Mouse (Mus musculus) liver, embryonic 14.5 days (tissue): ENCODE results near the gene Arfip1. TPM values are rescaled to one million over a fixed set of nuclear protein-coding genes. Genes with fewer than 3 reads are reported as not detected.

Experiments used
- ATAC-seq: fragments of 200-750 bp; cut with Nextera tagmentation; 2 replicates; pipeline ENCODE4 v1.8.0; 2017; ENCODE audit warnings: moderate number of reproducible peaks, mild to moderate bottlenecking, moderate library complexity; ENCODE audit not compliant: insufficient read depth
- DNase-seq, 3 experiments: peaks; one replicate each; pipeline ENCODE4 v3.0.0-alpha.2; 2012 to 2013; ENCODE audit warnings: low read depth in 3 of 3, low spot score in 3 of 3
- H3K27ac ChIP-seq: fragments of 300-500 bp; sonication (generic); 2 replicates; pipeline ENCODE4 v1.5.1; 2014; ENCODE audit warnings: moderate library complexity, mild to moderate bottlenecking, control low read depth, inconsistent platforms
- H3K27me3 ChIP-seq: fragments of 300-500 bp; sonication (generic); 2 replicates; pipeline ENCODE4 v1.6.1; 2014; ENCODE audit warnings: mild to moderate bottlenecking, low read length, moderate library complexity; ENCODE audit not compliant: control insufficient read depth, insufficient read depth
- H3K36me3 ChIP-seq: fragments of 300-500 bp; sonication (generic); replicated peaks from 2 replicates; pipeline ENCODE4 v1.6.1; 2014; ENCODE audit warnings: low read depth; ENCODE audit not compliant: control insufficient read depth, insufficient read depth
- H3K4me1 ChIP-seq, 2 experiments: fragments of 200-500 bp in 1 of 2; fragments of 300-500 bp in 1 of 2; sonication (generic) in 1 of 2; replicated peaks; 2 replicates each; pipeline ENCODE4 v1.6.1; 2012 to 2014; ENCODE audit warnings: antibody characterized with exemption in 1 of 2, inconsistent platforms in 1 of 2, low read length in 1 of 2; ENCODE audit not compliant: control insufficient read depth in 2 of 2, insufficient read depth in 2 of 2
- H3K4me2 ChIP-seq: fragments of 300-500 bp; sonication (generic); 2 replicates; pipeline ENCODE4 v1.6.1; 2014; ENCODE audit warnings: low read depth, mild to moderate bottlenecking, control low read depth, moderate library complexity
- H3K4me3 ChIP-seq, 2 experiments: fragments of 200-500 bp in 1 of 2; fragments of 300-500 bp in 1 of 2; sonication (generic) in 1 of 2; 2 replicates each; pipeline ENCODE4 v1.5.1; 2012 to 2014; ENCODE audit warnings: low read depth in 2 of 2, low read length in 2 of 2, mild to moderate bottlenecking in 2 of 2, control low read depth in 1 of 2, inconsistent platforms in 1 of 2, moderate library complexity in 1 of 2; ENCODE audit not compliant: insufficient read depth in 1 of 2
- H3K9ac ChIP-seq: fragments of 300-500 bp; sonication (generic); replicated peaks from 2 replicates; pipeline ENCODE4 v1.6.1; 2014; ENCODE audit warnings: mild to moderate bottlenecking, control low read depth, moderate library complexity
- H3K9me3 ChIP-seq: fragments of 300-500 bp; sonication (generic); 2 replicates; pipeline ENCODE4 v1.6.1; 2016; ENCODE audit warnings: low read length, mixed read lengths; ENCODE audit not compliant: control insufficient read depth
- CTCF ChIP-seq: IDR thresholded peaks from 2 replicates; pipeline ENCODE4 v1.5.1; 2016; ENCODE audit warnings: antibody characterized with exemption, low read depth, control low read depth
- EP300 ChIP-seq: IDR thresholded peaks from 2 replicates; pipeline ENCODE4 v1.6.1; 2016; ENCODE audit warnings: antibody characterized with exemption, low read depth
- WGBS: fragments of 180-500 bp; shearing (Covaris S2); extraction: QIAGEN DNeasy Blood & Tissue Kit; methylation state at CpG from one replicate; pipeline ENCODE4 v1.1.7; 2014; ENCODE audit not compliant: insufficient replicate concordance; 5-methylcytosine and 5-hydroxymethylcytosine counted together
- polyA plus RNA-seq, 2 experiments: library from polyadenylated mRNA; depleted of rRNA in 1 of 2; stranded (reverse) in 1 of 2; unstranded in 1 of 2; fragments of >200 nt; fragmentation: Nextera tagmentation in 1 of 2; extraction: Ambion mirVana in 1 of 2; gene quantifications; 2 replicates each; pipeline versions ENCODE4 v1.2.1 to v1.2.3; 2012 to 2014

Gene Arfip1
- polyA plus RNA-seq, 2 experiments, result 5.3 to 12.0 TPM

DNA sequence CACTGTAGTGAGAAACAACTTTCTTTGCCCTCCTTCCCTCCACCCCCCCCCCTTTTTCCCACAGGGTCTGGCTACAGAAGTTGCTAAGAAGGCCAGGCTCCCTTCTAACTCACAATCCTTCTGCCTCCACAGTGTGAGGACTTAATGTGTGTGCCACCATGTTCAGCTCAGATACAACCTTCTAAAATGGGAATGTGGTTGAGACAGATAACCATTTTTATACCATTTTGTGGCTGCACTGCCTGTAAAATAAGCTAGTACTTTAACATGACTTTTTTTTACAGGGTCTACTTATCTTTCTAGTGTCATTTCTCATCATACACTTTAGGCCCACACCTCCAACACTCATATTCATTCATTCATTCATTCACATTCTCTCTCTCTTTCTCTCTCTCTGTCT is 41.8 kb downstream of the Arfip1 start:
- Histone ChIP-seq H3K4me3 (no peak overlapping the region), H3K36me3 (no peaks in the 10 kb centered on the region), H3K4me1 (peaks cover 0 to 5% of the 10 kb centered on the region in 2 experiments; a peak in 2 of 4 replicates), H3K27me3 (no peaks in the 10 kb centered on the region), H3K27ac (no peak overlapping the region), H3K9ac (no peak overlapping the region), H3K4me2 (no peak overlapping the region), H3K9me3 (no peaks in the 10 kb centered on the region)
- TF ChIP-seq CTCF (no peak), EP300 (no peak)
- DNase-seq (no peak), ATAC-seq (0 out of 2 replicates have a peak, but pooled peaks have one; percentile 21)

DNA sequence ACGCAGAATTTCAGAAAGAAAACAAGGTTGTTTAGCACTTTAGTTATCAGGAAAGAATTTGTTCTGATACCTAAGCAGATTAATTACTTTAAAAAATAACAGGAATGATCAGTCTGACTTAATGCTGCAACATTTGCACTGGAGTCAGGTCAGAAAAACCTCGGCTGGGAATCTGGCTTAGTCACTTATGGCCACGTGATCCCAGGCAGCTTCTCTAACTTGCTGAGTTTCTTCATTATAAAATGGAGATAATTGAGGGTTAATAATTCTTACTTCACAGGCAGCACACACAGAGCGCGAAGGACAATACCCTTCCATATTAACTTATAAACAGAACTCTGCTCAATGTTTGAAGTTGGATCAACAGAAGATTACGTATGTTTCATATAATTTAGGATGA is 45.4 kb downstream of the Arfip1 start:
- Histone ChIP-seq H3K27ac (no peak overlapping the region), H3K9me3 (no peaks in the 10 kb centered on the region), H3K4me1 (peaks cover 0 to 5% of the 10 kb centered on the region in 2 experiments; a peak in 2 of 4 replicates), H3K36me3 (no peaks in the 10 kb centered on the region), H3K9ac (no peak overlapping the region), H3K27me3 (no peaks in the 10 kb centered on the region), H3K4me2 (no peak overlapping the region), H3K4me3 (no peak overlapping the region)
- DNase-seq, result no peak
- TF ChIP-seq EP300 (no peak), CTCF (no peak)
- no peak for ATAC-seq
- WGBS, result 71% methylated on average over 6 of the region's 6 CpGs

DNA sequence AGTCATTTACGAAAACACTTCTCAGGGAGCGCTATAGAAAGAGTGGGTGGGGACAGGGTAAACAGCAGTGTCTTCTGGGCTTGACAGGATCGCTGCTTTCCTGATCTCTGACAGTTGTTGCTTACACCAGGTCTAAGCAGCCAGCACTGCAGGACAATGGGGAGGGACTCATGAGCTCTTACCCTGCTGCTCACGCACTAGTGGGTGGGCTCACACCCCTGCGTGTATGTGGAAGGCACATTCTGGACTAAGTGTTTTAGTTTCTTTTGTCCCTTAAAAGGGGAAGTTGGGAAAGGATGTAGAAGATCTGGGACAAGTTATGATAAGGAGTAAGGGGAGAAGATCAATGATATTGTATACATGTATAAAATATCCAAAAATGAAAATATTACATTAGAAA is 49.2 kb downstream of the Arfip1 start:
- no peak overlapping the region for H3K9ac ChIP-seq
- no peaks in the 10 kb centered on the region for H3K36me3 ChIP-seq
- no peaks in the 10 kb centered on the region for H3K4me1 ChIP-seq
- H3K27ac ChIP-seq, result no peak overlapping the region
- H3K27me3 ChIP-seq, result no peaks in the 10 kb centered on the region
- no peak overlapping the region for H3K4me3 ChIP-seq
- no peaks in the 10 kb centered on the region for H3K9me3 ChIP-seq
- no peak overlapping the region for H3K4me2 ChIP-seq
- DNase-seq, result no peak
- 57% methylated on average over 5 of the region's 5 CpGs for WGBS
- ATAC-seq, result no peak
- no peak for TF ChIP-seq CTCF
- TF ChIP-seq EP300, result no peak

DNA sequence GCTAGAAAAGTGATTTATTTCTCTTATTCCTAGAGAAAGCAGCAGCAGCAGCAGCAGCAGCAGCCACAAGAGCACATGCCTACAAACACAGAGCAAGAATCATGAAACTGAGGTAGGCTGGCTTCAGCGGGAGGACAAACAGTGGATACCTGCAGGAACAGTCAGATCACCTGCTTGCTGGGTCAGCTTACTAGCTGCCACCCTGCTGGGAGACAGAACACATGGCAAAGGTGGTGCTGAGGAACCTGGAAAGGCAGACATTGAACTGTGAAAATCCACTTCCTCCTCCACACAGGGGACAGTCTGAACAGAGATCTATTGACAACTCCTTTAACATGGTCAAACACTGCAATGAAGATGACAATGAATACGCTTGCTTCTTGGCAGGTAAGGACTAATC is 53.4 kb downstream of the Arfip1 start:
- DNase-seq, result no peak
- 78% methylated on average over 2 of the region's 2 CpGs for whole genome bisulfite sequencing

DNA sequence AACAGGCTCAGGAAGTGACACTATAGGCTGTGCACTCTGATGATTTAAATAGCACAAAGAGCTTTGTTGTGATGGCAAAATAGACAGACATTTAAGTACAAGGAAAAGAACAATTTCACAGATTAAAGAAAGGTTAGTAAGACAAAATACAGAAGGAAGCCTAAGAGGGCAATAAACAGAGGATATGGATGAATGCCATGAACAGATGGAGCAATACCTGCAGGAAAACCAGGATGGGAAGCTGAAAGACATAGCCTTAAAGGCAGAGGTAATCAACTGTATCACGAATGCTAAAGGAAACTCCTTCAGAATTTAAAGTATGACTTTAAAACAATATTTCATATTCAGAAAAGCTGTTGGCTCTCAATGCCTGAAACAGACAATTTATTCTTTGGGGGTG is 57.5 kb downstream of the Arfip1 start:
- DNase-seq, result no peak
- Histone ChIP-seq H3K4me2 (no peak overlapping the region), H3K4me3 (no peak overlapping the region), H3K36me3 (no peaks in the 10 kb centered on the region), H3K27ac (no peak overlapping the region), H3K9ac (no peak overlapping the region), H3K4me1 (peaks cover 0 to 2% of the 10 kb centered on the region in 2 experiments; a peak in 1 of 4 replicates), H3K27me3 (no peaks in the 10 kb centered on the region), H3K9me3 (no peaks in the 10 kb centered on the region)
- no peak for TF ChIP-seq CTCF
- no peak for TF ChIP-seq EP300
- no peak for ATAC-seq
- WGBS, result 59% methylated on average over 1 of the region's 1 CpGs

More for the DNA sequence above, 53.4 kb downstream of the Arfip1 start:
- Histone ChIP-seq H3K27ac (no peak overlapping the region), H3K4me3 (no peak overlapping the region), H3K27me3 (no peaks in the 10 kb centered on the region), H3K4me2 (no peak overlapping the region), H3K4me1 (peaks cover 0 to 2% of the 10 kb centered on the region in 2 experiments; a peak in 1 of 4 replicates), H3K9ac (no peak overlapping the region), H3K9me3 (no peaks in the 10 kb centered on the region), H3K36me3 (no peaks in the 10 kb centered on the region)
- ATAC-seq, result no peak
- TF ChIP-seq EP300, result no peak
- no peak for TF ChIP-seq CTCF

DNA sequence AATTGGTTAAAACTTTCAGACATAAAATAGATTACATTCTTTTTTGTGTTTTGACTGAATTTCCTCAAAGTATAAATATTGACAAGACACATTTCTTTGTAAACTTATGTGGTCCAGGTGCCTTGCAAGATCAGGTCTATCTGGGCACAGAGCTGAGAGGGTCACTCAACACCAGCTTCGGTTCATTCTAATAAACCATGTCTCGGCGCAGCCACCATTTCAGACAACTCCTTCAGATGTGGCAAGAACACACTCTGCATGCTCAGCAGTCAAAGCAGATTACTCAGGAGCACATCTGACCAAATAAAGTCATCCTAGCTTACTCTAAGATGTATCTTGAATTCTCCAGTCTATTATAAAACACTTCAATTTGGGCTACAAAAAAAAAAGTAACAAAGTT is 66.3 kb downstream of the Arfip1 start:
- peaks cover 0 to 2% of the 10 kb centered on the region in 2 experiments; a peak in 3 of 4 replicates for H3K4me1 ChIP-seq
- WGBS, result 89% methylated on average over 3 of the region's 3 CpGs
- H3K4me3 ChIP-seq, result no peak overlapping the region
- H3K36me3 ChIP-seq, result no peaks in the 10 kb centered on the region; the same call in 1 of the 2 replicates
- DNase-seq (no peak), ATAC-seq (no peak)
- H3K27me3 ChIP-seq, result no peaks in the 10 kb centered on the region
- TF ChIP-seq CTCF (no peak), EP300 (no peak)
- H3K9me3 ChIP-seq, result no peaks in the 10 kb centered on the region
- H3K9ac ChIP-seq, result no peak overlapping the region
- no peak overlapping the region for H3K27ac ChIP-seq
- H3K4me2 ChIP-seq, result no peak overlapping the region
